Mouse (Mus musculus) adrenal gland, adult 2 months (tissue): ENCODE results near the gene Foxo1. TPM values are rescaled to one million over a fixed set of nuclear protein-coding genes. Genes with fewer than 3 reads are reported as not detected.

Experiments used
- DNase-seq: peaks from one replicate; pipeline ENCODE4 v3.0.0; 2021
- polyA plus RNA-seq: library from polyadenylated mRNA; depleted of rRNA; stranded (reverse); fragments of >200 nt; gene quantifications from 2 replicates; pipeline ENCODE4 v1.2.3, GENCODE M21; 2012
- total RNA-seq, 2 experiments: library from RNA; stranded (reverse); gene quantifications; 2 replicates each; pipeline ENCODE4 v1.2.3; 2021

Gene Foxo1
- total and polyA plus RNA-seq, 3 experiments = 21.8 to 27.9 (median 23.1) TPM

DNA sequence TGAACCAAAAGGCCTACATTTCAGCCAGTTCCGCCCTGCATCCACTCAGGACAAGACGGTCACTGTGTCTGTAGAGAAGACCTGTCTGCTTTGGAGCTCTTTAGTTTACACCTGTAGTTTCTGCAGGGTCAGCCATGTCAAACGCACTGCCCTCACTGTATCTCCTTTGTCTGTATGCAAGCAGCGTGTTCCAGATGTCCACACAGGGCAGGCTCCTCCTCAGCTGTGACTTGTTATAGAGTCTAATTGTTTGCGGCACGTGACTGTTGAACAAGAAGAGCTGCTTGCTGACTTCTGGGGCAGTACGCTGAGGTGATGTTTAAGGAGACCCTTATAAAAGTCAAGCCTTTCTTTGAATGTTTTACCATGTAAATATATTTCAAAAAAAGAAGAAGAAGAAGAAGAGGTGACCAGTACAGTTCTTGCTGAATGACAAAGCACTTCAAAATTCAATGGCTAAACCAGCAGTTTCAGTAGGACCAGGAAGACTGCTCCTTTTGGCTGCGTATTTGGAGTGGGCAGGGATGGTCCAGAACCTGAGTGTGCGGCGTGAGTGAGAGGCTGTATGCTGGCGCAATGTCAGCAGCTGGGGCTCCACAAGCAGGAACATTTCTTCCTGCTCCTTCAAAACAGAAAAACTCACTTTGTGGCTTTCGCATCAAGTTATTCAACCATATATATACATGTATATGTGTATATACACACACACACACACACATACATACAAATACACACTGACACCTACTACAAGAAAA is 52.6 kb downstream of the Foxo1 start:
- no peak for DNase-seq

DNA sequence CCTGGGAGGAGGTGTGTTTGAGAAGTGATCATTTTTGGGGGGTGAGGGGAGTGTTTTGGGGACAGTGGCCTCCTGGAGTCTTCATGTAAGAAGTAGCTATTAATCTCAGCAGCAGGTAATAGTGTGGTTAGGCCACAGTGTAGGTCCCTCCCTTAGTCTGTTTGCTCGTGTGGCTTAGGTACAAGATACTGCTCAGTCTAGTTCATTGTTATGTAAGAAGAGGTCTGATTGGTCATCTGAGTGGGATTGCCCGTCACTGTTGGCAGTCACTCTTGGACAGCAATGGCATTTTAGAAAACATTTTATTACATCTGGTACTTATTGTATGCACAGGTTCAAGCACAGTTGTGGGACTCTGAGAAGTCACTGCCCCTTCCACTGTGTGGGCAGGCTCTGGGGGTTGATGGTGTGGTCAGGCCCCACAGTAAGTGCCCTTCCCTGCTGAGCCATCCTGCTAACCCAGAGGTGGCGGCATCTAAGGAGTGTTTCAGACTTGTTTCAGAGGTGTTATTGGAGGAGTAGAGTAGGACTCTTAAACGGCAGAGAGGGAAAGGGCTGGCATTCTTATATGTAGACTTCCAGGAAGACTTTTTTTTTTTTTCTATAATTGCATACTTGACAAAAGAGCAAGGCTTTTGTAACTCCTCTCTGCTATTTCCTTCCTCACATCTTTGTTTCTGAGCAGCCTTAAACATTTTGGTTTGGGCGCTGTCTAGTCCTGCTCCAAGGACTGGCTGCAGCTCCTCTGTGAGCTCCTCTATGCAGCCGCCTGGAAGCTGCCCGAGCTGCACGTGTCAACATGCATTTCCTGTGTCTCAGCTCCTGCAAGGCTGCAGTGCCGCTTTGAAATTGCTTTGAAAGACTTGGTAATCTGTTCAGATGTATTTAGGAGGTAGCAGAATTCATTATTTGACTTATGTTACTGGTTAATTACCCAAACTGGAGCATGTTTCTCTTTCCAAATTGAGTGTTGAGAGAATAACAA is 54.6 kb downstream of the Foxo1 start:
- DNase-seq = no peak

DNA sequence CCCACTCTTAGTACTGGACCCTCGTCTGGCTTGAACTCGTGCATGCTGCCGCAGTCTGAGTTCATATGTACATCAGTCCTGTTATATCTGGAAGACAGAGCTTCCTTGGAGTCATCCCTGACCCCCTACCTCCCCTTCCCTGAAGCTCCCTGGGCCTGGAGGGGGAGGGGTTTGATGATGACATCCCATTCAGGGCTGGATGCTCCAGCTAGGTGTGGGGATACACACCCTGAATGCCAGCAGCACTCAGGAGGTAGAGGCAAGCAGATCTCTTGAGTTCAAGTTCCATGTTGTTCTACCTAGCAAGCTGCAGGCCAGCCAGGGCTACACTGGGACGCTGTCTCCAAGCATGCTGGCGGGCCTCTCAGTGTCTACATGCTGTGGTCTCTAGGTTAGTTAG is 56.9 kb downstream of the Foxo1 start:
- DNase-seq = no peak

DNA sequence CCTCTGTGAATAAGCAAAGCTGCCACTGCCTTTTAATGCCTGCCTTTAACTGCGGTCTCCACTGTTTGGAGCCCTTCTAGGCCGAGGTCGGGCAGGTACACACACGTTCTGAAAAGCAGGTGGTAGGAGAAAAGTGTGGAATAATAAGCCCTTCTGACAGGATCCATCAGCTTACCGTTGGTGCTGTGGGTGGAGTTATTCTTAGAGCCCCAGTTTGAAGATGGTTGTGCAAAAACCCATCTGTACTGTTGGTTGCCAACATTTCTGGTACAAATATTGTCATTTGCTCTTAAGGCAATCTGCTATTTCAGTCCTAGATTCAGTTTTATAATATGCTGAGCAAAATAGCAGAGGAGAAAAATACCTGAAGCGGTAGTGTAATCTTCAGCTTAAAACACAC is 58.6 kb downstream of the Foxo1 start:
- DNase-seq = no peak

DNA sequence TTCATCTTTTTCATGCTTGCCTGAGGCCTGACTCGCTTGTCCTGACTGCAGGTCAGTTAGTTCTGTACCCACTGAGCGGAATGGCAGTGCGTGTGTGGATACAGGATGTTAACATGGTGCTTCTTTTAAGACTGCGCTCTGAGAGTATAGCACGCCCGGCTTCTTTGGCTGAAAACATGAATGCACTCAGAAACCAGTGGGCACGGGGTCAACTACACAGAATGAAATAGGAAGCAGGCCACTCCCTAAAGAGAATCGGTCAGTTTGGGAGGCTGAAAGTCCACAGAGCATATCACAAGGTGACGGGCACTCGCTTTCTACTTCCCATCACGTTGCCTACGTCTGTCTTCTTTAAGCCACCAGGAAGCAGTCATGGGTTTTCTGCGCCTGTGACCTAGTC is 59.0 kb downstream of the Foxo1 start:
- DNase-seq = no peak

DNA sequence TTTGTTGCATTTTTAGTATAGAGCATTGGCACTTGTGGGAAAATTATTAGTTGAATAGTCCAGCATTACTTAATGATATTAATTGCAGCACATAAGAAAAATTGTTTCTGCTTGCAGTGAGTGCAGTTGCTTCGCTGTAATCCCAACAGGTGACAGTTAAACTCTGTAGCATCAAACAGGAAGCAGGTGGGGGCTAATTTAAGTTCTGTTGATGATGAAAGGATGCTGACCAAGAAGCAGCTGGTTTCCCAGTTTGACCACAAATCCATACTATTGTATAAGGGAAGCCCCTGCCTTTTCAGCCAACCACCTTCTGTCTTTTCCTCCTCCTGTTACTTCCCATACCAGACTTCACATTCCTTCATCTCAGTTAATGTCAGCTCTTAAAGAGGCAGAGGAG is 63.6 kb downstream of the Foxo1 start:
- DNase-seq = no peak

DNA sequence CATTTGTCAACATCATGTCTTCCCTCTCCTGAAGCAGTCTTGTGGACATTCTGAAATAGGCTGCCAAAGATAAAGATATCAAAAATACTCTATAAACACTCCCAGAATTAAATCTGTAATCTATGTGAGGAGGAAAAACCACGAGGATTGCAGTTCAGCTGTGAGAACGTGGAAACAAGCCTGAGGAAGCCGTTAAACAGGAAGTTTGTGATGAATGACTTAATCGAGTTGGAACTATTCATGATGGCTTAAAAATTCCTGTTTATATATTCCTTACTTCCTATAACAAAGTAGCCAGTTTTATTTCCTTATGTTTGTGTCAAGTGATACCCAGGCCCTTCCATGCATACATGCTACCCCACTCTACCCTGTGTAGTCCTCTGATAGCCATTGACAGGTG is 70.6 kb downstream of the Foxo1 start:
- no peak for DNase-seq

DNA sequence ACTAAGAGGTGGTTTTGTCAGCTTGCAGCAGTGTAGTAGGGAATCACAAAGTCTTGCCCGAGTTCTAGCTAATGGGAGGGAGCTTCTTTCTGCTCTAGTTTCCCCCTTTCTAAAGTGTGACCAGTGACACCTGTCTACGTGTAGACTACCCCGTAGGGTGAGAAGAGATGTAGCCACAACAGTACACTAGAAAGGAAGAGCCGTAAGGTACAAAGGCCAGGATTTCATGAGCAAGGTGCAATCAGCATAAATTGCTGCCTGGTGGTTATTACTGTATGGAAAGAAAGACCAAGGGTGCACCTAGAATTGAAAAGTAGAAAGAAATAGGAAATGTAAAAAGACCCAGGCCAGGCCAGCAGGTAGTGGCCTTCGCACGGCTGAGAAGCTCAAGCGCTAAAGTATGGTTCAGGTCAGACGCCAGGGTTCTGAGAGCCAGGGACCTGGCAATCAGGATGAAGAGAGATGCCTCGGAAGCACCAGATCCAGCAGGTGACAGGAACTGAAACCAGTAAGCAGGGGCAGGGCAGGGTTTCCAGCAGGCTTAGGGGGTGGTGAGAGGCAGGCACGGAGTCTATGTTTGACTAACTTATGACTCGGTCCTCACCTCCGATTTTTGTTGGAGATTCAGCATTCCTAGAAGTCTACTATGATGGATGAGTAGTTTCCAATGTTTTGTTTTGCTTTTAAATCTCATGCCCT is 72.3 kb downstream of the Foxo1 start:
- no peak for DNase-seq

DNA sequence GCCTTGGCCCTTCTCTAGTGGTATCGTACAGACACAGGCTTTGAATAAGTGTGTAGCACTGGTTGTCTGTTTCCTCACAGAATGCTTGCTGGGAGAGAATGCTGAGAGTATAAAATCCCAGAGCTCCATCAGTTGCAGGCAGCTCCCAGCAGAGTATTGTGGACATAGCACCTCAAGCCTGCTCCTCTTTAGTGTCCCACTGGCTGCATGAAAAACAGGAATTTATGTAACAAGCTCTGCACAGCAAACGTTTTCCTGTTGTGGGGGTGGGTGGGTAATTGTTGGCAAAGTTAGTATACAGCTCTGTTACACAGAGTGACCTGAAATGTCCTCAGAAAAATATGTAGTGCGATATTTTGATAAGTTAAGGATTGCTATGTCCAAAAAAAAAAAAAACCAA is 74.1 kb downstream of the Foxo1 start:
- DNase-seq = no peak

DNA sequence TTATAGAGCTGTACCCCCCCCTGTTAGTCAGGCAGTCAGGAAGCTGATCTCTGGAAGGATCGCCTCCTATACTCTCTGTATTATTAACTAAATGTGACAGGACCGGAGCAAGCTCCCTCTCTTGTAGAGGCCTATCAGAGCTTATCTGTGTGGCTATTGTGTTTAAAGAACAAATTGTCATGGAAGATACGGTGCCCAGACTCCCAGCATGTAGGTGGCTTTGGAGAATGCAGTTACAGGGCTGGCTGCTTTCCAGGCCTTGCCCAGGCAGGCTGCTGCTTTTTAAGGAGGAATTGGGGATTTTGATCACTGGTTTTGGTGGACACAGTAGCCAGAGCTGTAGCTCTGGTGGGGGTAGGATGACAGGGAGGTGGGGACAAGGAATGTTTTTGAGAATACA is 74.7 kb downstream of the Foxo1 start:
- peak; percentile 31 for DNase-seq

DNA sequence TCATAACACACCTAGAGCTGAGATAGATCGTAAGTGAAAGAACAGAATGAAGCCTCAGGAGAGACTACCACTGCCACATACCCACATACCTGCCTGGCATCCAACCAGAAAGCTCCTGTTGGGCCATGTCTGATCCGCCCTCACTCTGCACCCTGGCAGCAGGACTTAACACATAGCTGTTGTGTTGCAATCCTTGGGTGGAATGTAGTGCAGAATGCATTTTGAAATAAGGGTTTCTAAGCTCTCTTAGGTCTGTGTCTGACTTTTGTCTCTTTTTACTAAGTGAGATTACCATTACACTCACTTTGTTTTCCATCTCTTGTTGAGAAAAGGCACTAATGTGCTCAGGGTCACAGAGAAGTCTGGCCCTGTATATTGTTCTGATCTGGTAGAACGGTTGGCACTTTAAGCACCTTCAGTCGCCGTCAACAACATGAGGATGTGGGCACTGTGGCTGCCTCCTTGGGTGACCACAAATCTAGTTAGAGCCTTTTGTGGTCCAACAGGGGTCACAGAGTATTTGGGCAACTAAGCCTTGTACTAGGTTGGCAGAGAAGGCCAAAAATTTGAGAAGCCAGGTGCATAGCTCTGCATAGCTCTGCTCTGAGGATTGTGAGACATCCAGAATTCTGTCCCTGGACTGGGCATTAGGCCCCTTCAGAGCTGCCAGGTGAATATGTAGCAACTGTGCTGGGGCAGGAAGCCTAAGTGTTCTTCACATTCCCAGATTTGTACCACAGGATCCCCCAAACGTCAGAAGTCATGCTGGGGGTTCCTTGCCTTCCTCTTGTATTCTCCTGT is 75.3 kb downstream of the Foxo1 start:
- DNase-seq = no peak

DNA sequence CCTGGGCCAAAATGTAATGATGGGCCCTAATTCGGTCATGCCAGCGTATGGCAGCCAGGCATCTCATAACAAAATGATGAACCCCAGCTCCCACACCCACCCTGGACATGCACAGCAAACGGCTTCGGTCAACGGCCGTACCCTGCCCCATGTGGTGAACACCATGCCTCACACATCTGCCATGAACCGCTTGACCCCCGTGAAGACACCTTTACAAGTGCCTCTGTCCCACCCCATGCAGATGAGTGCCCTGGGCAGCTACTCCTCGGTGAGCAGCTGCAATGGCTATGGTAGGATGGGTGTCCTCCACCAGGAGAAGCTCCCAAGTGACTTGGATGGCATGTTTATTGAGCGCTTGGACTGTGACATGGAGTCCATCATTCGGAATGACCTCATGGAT is 77.7 kb downstream of the Foxo1 start:
- DNase-seq = no peak

DNA sequence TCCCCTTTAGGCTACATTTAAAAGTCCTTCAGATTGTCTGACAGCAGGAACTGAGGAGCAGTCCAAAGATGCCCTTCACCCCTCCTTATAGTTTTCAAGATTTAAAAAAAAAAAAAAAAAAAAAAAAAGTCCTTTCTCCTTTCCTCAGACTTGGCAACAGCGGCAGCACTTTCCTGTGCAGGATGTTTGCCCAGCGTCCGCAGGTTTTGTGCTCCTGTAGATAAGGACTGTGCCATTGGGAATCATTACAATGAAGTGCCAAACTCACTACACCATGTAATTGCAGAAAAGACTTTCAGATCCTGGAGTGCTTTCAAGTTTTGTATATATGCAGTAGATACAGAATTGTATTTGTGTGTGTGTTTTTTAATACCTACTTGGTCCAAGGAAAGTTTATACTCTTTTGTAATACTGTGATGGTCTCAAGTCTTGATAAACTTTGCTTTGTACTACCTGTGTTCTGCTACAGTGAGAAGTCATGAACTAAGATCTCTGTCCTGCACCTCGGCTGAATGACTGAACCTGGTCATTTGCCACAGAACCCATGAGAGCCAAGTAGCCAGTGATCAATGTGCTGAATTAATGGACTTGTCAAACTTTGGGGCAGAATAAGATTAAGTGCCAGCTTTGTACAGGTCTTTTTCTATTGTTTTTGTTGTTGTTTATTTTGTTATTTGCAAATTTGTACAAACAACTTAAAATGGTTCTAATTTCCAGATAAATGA is 79.0 kb downstream of the Foxo1 start:
- DNase-seq = no peak

DNA sequence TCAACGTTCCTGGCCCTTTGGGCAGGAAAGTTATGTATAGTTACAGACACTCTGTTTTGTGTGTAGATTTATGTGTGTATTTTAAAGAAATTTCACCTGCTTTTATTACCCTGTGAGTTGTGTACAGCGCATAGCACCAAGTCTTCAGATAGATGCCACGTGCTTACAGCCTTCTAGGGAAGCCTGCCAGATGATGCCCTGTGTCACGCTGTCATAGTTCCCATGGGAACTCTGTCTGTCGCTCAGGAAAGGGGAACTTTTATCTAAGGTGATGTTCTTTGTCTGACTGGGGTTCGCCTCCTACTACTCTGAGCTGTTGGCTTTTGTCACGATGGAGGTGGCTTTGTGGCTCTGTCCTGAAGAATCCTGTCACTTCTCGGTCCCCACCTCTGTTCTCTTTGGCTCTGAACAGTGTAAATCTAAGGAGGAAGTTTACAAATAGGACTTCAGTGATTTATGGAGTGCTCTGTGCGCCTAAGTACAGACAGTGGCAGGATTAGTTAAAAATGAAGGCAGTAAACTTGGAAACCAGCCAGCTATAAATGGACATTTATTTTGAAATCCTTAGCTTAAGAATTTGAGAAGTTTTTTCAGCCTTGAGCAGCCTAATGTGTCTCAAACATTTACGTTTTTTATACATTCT is 80.0 kb downstream of the Foxo1 start:
- DNase-seq = no peak

DNA sequence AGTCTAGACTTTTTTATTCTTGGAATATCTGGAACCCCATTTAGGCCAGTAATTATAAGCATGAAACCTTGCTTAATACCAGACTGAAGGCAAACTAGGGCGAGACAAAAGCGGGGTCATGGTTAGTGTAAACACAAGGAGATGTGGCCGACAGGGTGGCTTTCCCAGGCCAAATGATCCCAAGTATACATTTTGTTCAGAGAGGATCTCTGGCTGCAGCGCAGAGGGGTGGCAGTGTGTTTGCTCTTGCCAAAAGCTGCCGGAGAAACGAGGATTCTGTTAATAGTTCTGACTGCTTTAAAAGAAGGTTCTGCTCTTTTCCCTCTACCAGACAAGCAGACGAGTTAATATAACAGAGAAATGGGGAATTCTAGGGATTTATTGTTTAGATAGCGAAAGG is 82.5 kb downstream of the Foxo1 start:
- DNase-seq = no peak

DNA sequence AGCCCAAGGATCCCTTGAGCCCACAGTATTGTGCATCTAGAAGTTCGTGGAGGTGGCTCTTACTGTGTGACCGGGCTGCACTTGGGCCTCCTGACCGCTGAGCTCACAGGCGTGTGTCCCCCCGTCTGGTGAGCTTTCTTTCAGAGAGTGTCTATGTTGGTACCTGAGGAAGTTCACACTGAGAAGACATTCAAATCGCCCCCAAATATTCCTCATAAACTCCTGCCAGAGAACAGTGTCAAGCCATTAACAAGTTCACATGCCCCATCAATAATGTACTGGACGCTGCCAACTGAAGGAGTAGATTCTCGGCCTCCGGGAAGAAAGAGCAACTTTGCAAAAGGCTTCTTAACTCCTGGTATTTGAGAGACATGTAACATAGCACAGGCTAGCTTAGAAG is 83.8 kb downstream of the Foxo1 start:
- DNase-seq = no peak

DNA sequence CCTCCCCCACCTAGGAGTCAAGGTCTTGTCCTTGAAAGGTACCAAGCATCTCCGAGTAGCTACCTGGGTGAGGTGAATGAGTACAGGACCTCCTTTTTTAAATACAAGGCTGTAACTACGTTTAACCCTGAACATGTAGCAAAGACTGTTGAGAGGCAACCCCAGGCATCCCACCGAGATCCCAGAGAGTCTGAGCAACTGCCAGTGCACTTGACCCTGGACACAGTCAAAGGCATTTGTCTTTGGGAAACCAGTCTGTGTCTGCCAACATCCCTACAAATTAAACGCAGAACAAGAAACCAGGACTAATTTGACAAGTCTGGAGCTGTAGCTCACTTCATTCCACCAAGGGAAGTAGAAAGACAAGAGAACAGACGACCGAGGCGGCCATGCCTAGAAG is 86.1 kb downstream of the Foxo1 start:
- no peak for DNase-seq

DNA sequence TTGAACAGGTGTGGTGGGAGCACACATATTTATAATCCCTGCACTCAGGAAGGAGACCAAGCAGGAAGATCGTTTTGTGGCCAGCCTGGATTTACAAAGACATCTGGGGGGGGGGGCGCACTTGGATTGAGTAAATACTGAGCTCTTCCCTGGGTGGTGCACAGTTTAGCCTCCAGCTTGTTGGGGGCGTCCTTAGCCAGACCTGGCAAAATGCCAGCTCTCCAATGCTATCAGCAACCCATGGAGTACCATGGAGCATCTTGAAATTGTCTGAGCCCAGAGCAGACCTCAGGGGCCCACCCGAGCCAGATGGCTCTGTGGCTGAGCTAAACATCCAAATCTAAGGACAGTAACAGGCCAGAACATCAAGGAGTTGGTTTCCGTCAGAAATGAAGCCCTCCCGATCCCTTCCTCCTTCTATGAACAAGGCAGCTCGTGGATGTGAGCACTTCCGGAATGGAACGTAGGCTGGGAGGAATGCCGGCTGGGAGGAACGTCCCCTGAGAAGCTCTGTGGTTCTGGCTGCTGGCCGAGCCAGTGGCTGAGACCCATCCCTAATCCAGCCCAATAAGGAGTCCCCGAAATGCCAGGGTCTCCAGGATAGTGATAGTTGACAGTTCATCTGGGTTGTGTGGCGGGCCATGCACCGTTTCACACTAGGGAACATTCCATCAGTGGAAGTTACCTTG is 89.3 kb downstream of the Foxo1 start:
- no peak for DNase-seq

DNA sequence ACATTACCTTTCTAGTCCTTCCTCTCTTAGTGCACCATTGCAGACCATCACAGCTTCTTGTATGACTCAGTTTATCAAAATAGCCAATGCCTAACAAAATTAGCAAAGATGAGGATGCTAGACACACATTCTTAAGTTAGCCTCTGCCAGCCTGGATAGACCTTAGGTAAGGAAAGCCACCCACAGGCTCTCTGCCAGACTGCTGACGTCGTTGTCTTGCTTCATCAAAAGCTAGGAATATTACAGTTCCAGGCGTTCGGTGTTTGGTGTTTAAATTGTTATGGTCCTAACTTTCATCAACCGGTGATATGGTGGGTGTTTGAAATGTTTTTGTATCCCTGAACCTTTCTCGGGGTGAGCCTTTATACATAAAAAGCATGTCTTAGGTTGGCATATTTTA is 96.4 kb downstream of the Foxo1 start:
- peak; percentile 50 for DNase-seq

DNA sequence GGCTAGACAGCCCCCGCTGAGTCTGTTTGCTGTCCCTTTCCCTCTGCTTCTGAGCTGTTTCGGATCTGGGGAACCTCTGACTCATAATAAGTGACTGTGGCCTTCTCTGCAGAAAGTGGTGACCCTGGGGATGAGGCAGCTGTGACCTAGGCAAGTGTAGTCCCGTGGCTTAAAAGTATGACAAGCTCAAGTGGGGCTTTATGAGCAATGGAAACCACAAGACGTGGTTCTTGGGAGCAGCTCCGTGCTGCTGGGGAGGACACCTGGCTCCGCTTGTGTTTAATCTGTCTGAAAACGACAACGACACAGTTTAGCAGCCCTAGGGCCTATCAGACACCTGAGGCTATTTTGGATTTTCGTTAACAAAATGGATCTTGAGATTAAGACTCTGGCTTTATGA is 101.1 kb downstream of the Foxo1 start:
- DNase-seq = peak; percentile 70
